Mouse (Mus musculus) stomach, embryonic 16.5 days (tissue): ENCODE data around the gene Kctd12. TPM values are rescaled to one million over a fixed set of nuclear protein-coding genes. Genes with fewer than 3 reads are reported as not detected.
A peak's percentile ranks its signal among the peaks of the same experiment; 100 is the strongest.

Experiments used
- ATAC-seq: fragments of 200-750 bp; cut with Nextera tagmentation; 2 replicates; pipeline ENCODE4 v1.8.0; 2017; ENCODE audit warnings: moderate number of reproducible peaks, moderate TSS enrichment; ENCODE audit not compliant: insufficient read depth, low FRiP score
- H3K27ac ChIP-seq: fragments of 300-500 bp; sonication (generic); 2 replicates; pipeline ENCODE4 v1.5.1; 2014; ENCODE audit warnings: low read length
- H3K27me3 ChIP-seq: fragments of 300-500 bp; sonication (generic); 2 replicates; pipeline ENCODE4 v1.6.1; 2014; ENCODE audit warnings: low read length, control low read depth, mixed read lengths; ENCODE audit not compliant: control insufficient read depth, insufficient read depth
- H3K36me3 ChIP-seq: fragments of 300-500 bp; sonication (generic); 2 replicates; pipeline ENCODE4 v1.6.1; 2014; ENCODE audit warnings: low read length; ENCODE audit not compliant: control insufficient read depth, insufficient read depth
- H3K4me1 ChIP-seq: fragments of 300-500 bp; sonication (generic); 2 replicates; pipeline ENCODE4 v1.6.1; 2014; ENCODE audit warnings: low read length, control low read depth, mixed read lengths; ENCODE audit not compliant: control insufficient read depth, insufficient read depth
- H3K4me2 ChIP-seq: fragments of 300-500 bp; sonication (generic); 2 replicates; pipeline ENCODE4 v1.6.1; 2014; ENCODE audit warnings: low read depth, low read length, mixed read lengths
- H3K4me3 ChIP-seq: fragments of 300-500 bp; sonication (generic); replicated peaks from 2 replicates; pipeline ENCODE4 v1.5.1; 2014; ENCODE audit warnings: mild to moderate bottlenecking, low read length
- H3K9ac ChIP-seq: fragments of 300-500 bp; sonication (generic); 2 replicates; pipeline ENCODE4 v1.6.1; 2014; ENCODE audit warnings: low read length
- H3K9me3 ChIP-seq: fragments of 300-500 bp; sonication (generic); replicated peaks from 2 replicates; pipeline ENCODE4 v1.6.1; 2016; ENCODE audit warnings: low read length, control low read depth; ENCODE audit not compliant: control insufficient read depth
- WGBS: fragments of 180-500 bp; shearing (Covaris S2); extraction: QIAGEN DNeasy Blood & Tissue Kit; methylation state at CpG from one replicate; pipeline ENCODE4 v1.1.7; 2014; 5-methylcytosine and 5-hydroxymethylcytosine counted together
- polyA plus RNA-seq: library from polyadenylated mRNA; unstranded; fragments of >200 nt; fragmentation: Nextera tagmentation; extraction: Ambion mirVana; gene quantifications from 2 replicates; pipeline ENCODE4 v1.2.1, GENCODE M21; 2015

Gene Kctd12
- 14.1 and 18.3 TPM in 2 replicates for polyA plus RNA-seq

DNA sequence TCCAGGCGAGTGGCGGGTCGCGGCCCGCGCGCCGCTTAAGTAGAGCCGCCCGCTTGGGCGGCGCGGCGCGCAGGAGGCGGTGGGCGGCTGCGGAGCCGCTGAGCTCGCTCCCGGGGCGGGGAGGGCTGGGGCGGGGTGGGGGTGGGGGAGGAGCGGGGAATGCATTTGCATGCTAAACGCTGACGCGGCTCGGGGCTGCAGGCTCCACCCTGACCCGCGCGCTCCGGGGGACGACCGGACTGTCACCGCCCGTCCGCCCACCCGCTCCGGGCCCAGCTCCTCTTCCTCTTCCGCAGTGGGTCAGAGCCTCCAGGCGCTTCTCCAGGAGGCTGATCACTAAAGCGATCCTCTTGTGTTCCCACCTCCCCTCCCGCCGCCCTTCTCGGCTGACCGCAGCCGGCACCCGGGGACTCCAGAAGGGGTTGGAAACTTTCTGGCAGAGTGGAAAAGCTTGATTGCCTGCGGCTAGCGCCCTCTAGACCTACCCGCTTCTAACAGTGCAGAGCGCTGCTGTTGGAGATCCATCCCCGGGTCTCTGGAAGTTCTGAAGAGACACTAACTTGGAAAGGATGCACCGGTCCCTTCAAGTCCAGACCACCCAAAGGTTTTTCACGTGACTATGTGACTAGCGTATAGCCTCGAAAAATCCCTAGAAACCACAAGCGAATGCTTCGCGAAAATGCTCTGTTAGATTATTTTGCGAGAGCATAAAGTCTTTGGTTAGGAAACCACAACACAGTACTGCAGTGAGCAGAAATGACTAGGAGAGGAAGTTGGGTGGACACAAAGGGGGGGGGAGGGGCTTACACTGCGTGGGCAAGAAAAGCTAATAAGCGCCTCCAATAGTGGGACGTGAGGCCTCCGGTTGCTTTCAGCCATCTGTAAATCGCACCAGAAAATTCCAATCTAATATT lies at the start of gene Kctd12:
Gene Kctd12 (minus strand): TSS at position 11 of the 914 bp plus-strand sequence.
- WGBS, result 1% methylated on average over 63 of the region's 66 CpGs
- H3K4me1 ChIP-seq, result 0 out of 2 replicates have a peak, but pooled peaks cover 2% of the 10 kb centered on the region
- H3K36me3 ChIP-seq, result no peaks in the 10 kb centered on the region
- peak; percentile 96 for ATAC-seq
- peak within 1 kb of the TSS; percentile 84 for H3K9ac ChIP-seq
- no peaks in the 10 kb centered on the region for H3K9me3 ChIP-seq
- peak within 1 kb of the TSS; percentile 97 for H3K27ac ChIP-seq
- H3K27me3 ChIP-seq, result no peaks in the 10 kb centered on the region
- peak within 1 kb of the TSS; percentile 95 for H3K4me2 ChIP-seq
- H3K4me3 ChIP-seq, result peak within 1 kb of the TSS; percentile 77

DNA sequence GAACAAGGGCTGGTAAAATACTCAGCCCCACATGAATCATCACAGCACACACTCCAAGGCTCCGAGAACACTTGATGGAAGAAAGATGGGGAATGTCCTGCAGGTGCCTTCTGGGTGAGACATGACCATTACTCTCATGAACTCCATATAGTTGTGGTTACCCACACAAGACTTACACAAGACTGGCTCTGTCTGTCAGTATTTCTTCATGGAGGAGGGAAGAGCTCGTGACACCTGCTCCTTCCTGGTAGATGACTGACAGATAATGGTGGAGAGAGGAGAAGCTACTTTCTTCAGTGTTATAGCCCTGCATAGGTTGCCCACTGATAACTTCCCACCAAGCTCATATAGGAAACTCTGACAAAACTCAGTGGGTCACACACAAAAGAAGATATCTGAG lies 46.8 kb upstream of the Kctd12 start:
- Histone ChIP-seq H3K4me3 (no peak overlapping the region), H3K4me2 (no peak overlapping the region), H3K36me3 (no peaks in the 10 kb centered on the region), H3K27ac (no peak overlapping the region), H3K9ac (no peak overlapping the region), H3K27me3 (no peaks in the 10 kb centered on the region), H3K9me3 (no peaks in the 10 kb centered on the region), H3K4me1 (no peaks in the 10 kb centered on the region; the same call in 1 of the 2 replicates)
- no peak for ATAC-seq
- WGBS, result 74% methylated on average over 2 of the region's 2 CpGs

DNA sequence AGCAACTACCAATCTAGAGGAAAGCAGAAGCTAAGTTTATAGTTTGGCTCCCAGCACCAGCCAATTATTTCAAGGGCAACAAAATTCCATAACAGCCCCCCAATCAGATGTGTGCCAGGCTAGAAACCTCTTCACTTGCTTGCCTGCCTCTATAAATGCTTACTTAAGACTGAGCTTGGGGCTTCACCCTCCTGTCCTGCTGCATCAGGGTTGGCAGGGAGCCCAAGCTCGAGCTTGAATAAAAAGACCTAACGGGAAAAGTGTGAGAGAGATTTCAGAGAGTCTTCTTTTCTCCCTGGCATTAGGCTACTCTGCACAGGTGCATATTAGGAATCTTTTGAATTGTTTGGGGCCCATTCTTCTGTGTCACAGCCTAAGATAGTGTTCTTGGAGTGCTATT lies 37.6 kb upstream of the Kctd12 start:
- no peaks in the 10 kb centered on the region for H3K36me3 ChIP-seq
- H3K27ac ChIP-seq, result no peak overlapping the region
- H3K9me3 ChIP-seq, result no peaks in the 10 kb centered on the region
- H3K4me2 ChIP-seq, result no peak overlapping the region
- no peaks in the 10 kb centered on the region for H3K27me3 ChIP-seq
- 38% methylated on average over 2 of the region's 2 CpGs for WGBS
- no peak overlapping the region for H3K9ac ChIP-seq
- H3K4me3 ChIP-seq, result no peak overlapping the region
- no peak for ATAC-seq
- H3K4me1 ChIP-seq, result no peaks in the 10 kb centered on the region

DNA sequence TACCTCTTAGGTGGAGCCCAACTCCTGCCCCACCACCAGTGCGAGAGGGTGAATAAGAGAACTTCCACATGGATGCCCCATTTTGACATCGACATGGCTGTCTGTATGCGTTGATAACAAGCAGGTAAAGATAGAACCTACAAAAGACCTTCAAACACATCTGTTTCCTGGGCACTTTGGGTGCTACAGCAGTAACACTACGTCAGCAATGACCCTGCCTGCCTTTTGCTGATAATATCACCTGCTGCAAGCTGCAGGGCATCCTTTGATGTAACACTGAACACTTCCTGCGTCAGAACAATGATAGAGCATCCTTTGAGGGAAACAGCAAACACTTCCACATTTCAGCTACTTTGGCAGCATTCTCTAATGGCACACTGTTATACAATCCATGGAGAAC lies 34.6 kb upstream of the Kctd12 start:
- Histone ChIP-seq H3K27ac (no peak overlapping the region), H3K4me3 (no peak overlapping the region), H3K27me3 (no peaks in the 10 kb centered on the region), H3K4me1 (no peaks in the 10 kb centered on the region), H3K9ac (no peak overlapping the region), H3K9me3 (no peaks in the 10 kb centered on the region), H3K36me3 (no peaks in the 10 kb centered on the region), H3K4me2 (no peak overlapping the region)
- 60% methylated on average over 5 of the region's 5 CpGs for WGBS
- ATAC-seq, result no peak

DNA sequence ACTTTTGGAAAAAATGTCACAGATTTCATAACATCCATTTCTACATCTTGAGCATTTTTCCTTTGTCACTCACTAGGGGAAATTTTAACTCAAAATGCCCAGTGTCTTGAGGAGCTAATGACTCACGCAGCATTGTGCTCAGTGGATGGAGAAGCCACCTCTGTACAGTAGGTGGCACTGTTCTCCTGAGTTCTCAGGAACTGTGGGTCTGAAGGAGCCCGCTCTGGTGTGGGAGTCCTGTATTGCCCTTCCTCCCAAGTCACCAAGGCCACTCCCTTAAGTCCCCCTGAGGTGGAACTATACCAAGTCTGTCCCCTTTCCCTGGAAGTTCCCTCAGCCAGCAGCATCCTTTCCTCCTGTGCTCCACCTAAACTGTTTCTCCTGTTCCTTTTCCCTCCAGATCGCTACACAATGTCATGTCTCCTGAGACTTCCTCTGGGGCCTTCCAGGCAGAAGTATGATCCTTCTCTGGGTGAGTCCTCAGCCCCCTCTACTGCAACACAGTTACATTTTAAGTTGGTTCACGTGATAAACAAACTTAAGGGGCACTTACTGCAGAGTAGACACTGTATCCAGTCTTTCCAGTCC lies 30.2 kb upstream of the Kctd12 start:
- 21% methylated on average over 4 of the region's 4 CpGs for WGBS
- H3K27ac ChIP-seq, result no peak overlapping the region
- peak; percentile 83; the same call in 1 of the 2 replicates for ATAC-seq
- H3K36me3 ChIP-seq, result no peaks in the 10 kb centered on the region
- no peaks in the 10 kb centered on the region for H3K9me3 ChIP-seq
- H3K4me3 ChIP-seq, result no peak overlapping the region
- H3K4me1 ChIP-seq, result no peaks in the 10 kb centered on the region
- no peak overlapping the region for H3K4me2 ChIP-seq
- no peak overlapping the region for H3K9ac ChIP-seq
- H3K27me3 ChIP-seq, result no peaks in the 10 kb centered on the region

DNA sequence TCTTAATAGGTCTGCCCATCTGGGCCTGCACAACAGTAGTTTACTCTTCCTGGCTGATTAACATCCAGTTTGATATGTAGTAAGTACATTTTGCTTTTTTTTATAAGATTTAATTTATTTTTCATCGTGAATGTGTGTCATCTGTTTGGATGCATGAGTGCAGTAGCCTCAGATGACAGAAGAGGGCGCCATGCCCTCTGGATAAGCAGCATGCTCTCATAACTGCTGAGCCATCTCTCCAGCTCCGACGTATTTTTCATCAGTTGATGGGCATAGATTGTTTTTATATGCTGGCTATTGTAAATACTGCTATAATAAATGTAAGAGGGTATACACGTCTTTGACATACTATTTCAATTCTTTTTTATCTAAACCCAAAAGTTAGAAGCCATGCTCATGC lies 29.3 kb upstream of the Kctd12 start:
- no peak overlapping the region for H3K4me3 ChIP-seq
- no peak overlapping the region for H3K4me2 ChIP-seq
- no peak overlapping the region for H3K27ac ChIP-seq
- no peaks in the 10 kb centered on the region for H3K9me3 ChIP-seq
- ATAC-seq, result no peak
- H3K36me3 ChIP-seq, result no peaks in the 10 kb centered on the region
- WGBS, result 26% methylated on average over 5 of the region's 5 CpGs
- no peak overlapping the region for H3K9ac ChIP-seq
- H3K27me3 ChIP-seq, result no peaks in the 10 kb centered on the region
- H3K4me1 ChIP-seq, result no peaks in the 10 kb centered on the region

DNA sequence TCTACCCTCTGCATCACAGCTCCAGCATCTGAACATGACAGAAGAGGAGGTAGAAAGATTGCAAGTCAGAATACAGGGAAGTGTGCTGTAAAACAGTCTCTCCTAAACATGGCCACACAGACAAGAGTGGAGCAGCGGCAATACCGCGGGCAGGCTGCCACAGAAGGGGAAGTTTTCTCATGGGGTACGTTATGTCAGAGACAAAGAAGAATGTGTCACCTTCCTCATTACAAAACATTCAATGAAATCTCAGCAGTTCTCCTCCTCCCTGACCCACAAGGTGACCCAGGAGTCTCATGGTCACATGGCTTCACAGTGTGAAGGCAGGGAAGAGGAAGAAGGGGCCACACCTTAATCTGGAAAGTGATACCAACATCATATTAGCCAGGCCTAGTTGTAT lies 25.3 kb upstream of the Kctd12 start:
- Histone ChIP-seq H3K27ac (no peak overlapping the region), H3K9ac (no peak overlapping the region), H3K4me1 (no peaks in the 10 kb centered on the region), H3K4me3 (no peak overlapping the region), H3K27me3 (no peaks in the 10 kb centered on the region), H3K9me3 (no peaks in the 10 kb centered on the region), H3K4me2 (no peak overlapping the region), H3K36me3 (no peaks in the 10 kb centered on the region)
- ATAC-seq, result no peak; the same call in 1 of the 2 replicates
- WGBS, result 79% methylated on average over 4 of the region's 4 CpGs

DNA sequence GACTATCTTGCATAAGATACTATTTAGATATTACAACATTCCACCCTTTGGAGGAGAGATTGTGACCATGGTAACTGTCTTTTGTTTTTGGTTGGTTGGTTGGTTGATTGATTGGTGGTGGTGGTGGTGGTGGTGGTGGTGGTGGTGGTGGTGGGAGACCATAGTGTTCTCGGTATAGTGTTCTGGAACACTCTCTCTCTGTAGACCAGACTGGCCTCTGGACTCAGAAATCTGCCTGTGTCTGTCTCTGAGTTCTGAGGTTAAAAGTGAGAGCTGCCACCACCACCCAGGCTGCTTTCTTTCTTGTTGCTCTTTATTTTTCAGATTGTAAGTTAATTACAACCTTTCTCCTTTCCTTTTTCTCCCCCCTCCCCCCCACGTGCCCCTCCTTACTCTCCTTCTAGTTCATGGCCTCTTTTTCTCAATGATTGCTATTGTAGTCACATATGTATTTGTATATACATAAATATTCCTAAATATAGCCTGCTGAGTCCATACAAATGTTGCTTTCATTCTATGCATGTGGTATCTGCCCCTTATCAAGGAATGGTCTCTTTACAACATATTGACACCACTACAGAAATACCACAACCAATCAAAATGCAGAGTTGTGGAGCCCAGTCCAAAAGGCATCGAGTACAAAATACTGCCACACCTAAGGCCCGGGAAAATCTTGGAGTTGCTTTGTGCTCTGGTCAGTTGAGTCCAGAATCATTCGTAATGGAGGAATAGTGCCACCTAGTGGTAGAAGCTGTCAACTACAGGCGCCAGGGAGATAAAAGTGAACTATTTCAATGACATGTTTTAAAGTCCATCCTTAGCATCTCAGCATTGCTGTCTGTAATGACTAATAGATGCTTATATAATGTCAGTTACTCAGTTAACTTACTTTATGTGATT lies 12.5 kb upstream of the Kctd12 start:
- 14% methylated on average over 6 of the region's 6 CpGs for WGBS
- Histone ChIP-seq H3K9ac (no peak overlapping the region), H3K27ac (no peak overlapping the region), H3K27me3 (no peaks in the 10 kb centered on the region), H3K9me3 (no peaks in the 10 kb centered on the region), H3K4me3 (no peak overlapping the region), H3K4me2 (no peak overlapping the region), H3K4me1 (no peaks in the 10 kb centered on the region), H3K36me3 (no peaks in the 10 kb centered on the region)
- ATAC-seq, result no peak
